Mouse (Mus musculus): ENCODE measurements at regions not wholly inside any gene's neighbourhood (a gene's known extent, or its start where the extent isn't known, plus 50 kb on each side); places are given as distances from the start of the nearest gene placed in this dataset.

GRCm38 (mm10) chr4:75589901-75590300 is 311.8 kb upstream of the Dmac1 start:
- TF ChIP-seq CTCF (IDR thresholded peaks at IDR 0.05; ENCODE audit: insufficient read depth, low read length) (no peak), POLR2A (IDR thresholded peaks at IDR 0.05; ENCODE audit: borderline replicate concordance, extremely low read depth, low read depth, low read length) (no peak)

All from lung, adult 2 months (tissue).